Mouse (Mus musculus) CH12.LX (cell line): ENCODE data around the gene Psmd12. TPM values are rescaled to one million over a fixed set of nuclear protein-coding genes. Genes with fewer than 3 reads are reported as not detected.

Experiments
- DNase-seq: peaks from one replicate; pipeline ENCODE4 v3.0.0-alpha.2; 2013; ENCODE audit errors: extremely low read depth
- H3K27ac ChIP-seq: 2 replicates; pipeline ENCODE4 v1.5.1; 2012; ENCODE audit warnings: low read depth, mild to moderate bottlenecking, control low read depth, moderate library complexity; ENCODE audit not compliant: insufficient read depth
- H3K27me3 ChIP-seq: replicated peaks from 2 replicates; pipeline ENCODE3; 2012; ENCODE audit warnings: inconsistent platforms
- H3K36me3 ChIP-seq, 2 experiments: replicated peaks in 1 of 2; 2 replicates each; pipeline versions ENCODE3 to v1.6.1; 2012; ENCODE audit warnings: inconsistent platforms in 1 of 2, low read length in 1 of 2, mild to moderate bottlenecking in 1 of 2, mixed read lengths in 1 of 2, moderate library complexity in 1 of 2; ENCODE audit not compliant: control insufficient read depth in 1 of 2, insufficient read depth in 1 of 2
- H3K4me1 ChIP-seq, 2 experiments: 2 replicates each; pipeline ENCODE4 v1.6.1; 2012; ENCODE audit warnings: inconsistent platforms in 1 of 2, moderate library complexity in 1 of 2; ENCODE audit not compliant: insufficient read depth in 2 of 2, control insufficient read depth in 1 of 2
- H3K4me2 ChIP-seq: 2 replicates; pipeline ENCODE4 v1.6.1; 2012; ENCODE audit warnings: low read depth, mild to moderate bottlenecking, control low read depth; ENCODE audit not compliant: poor library complexity, insufficient read depth, severe bottlenecking
- H3K4me3 ChIP-seq, 3 experiments: fragments of 150-350 bp in 1 of 3; sonication (generic) in 1 of 3; replicated peaks in 1 of 3; 2 replicates each; pipeline versions ENCODE3 to v1.5.1; 2011 to 2012; ENCODE audit warnings: low read depth in 2 of 3, low read length in 2 of 3, mild to moderate bottlenecking in 2 of 3, moderate library complexity in 2 of 3, control low read depth in 1 of 3, improper control_type of control experiment in 1 of 3, inconsistent platforms in 1 of 3, mixed read lengths in 1 of 3; ENCODE audit not compliant: poor library complexity in 1 of 3
- H3K79me2 ChIP-seq: replicated peaks from 2 replicates; pipeline ENCODE4 v1.6.1; 2012; ENCODE audit warnings: mild to moderate bottlenecking, moderate library complexity; ENCODE audit not compliant: control insufficient read depth, poor library complexity, insufficient read depth, severe bottlenecking; ENCODE audit errors: extremely low read depth
- H3K9ac ChIP-seq: 2 replicates; pipeline ENCODE4 v1.6.1; 2012; ENCODE audit warnings: low read depth, mild to moderate bottlenecking, control low read depth, moderate library complexity; ENCODE audit not compliant: insufficient read depth
- H3K9me3 ChIP-seq: replicated peaks from 2 replicates; pipeline ENCODE3; 2012; ENCODE audit warnings: low read length, inconsistent platforms, mixed read lengths
- BHLHE40 ChIP-seq: IDR thresholded peaks from 2 replicates; pipeline ENCODE4 v1.6.1; 2011; ENCODE audit warnings: mild to moderate bottlenecking, low read depth, low read length, improper control_type of control experiment
- CHD2 ChIP-seq: IDR thresholded peaks from 2 replicates; pipeline ENCODE4 v1.6.1; 2011; ENCODE audit warnings: low read length, improper control_type of control experiment
- CTCF ChIP-seq, 2 experiments: IDR thresholded peaks in 1 of 2; conservative IDR thresholded peaks in 1 of 2; 2 replicates each; pipeline ENCODE4 v1.5.1; 2011 to 2012; ENCODE audit warnings: low read depth in 2 of 2, low read length in 2 of 2, improper control_type of control experiment in 1 of 2, inconsistent platforms in 1 of 2, mild to moderate bottlenecking in 1 of 2, moderate library complexity in 1 of 2
- ELF1 ChIP-seq: IDR thresholded peaks from 2 replicates; pipeline ENCODE4 v1.6.1; 2014; ENCODE audit warnings: low read depth, mild to moderate bottlenecking, inconsistent platforms, low read length, improper control_type of control experiment
- EP300 ChIP-seq: IDR thresholded peaks from 2 replicates; pipeline ENCODE4 v1.6.1; 2011; ENCODE audit warnings: low read length, improper control_type of control experiment
- ETS1 ChIP-seq: conservative IDR thresholded peaks from 2 replicates; pipeline ENCODE4 v1.6.1; 2012; ENCODE audit warnings: low read depth, mild to moderate bottlenecking, inconsistent platforms, low read length, improper control_type of control experiment, moderate library complexity
- GABPA ChIP-seq: IDR thresholded peaks from 2 replicates; pipeline ENCODE4 v1.6.1; 2012; ENCODE audit warnings: low read depth, low read length, improper control_type of control experiment, inconsistent platforms; ENCODE audit not compliant: insufficient replicate concordance
- JUN ChIP-seq: IDR thresholded peaks from 2 replicates; pipeline ENCODE4 v1.6.1; 2011; ENCODE audit warnings: low read depth, mild to moderate bottlenecking, low read length, improper control_type of control experiment, moderate library complexity; ENCODE audit not compliant: insufficient read depth
- JUND ChIP-seq: conservative IDR thresholded peaks from 2 replicates; pipeline ENCODE4 v1.6.1; 2011; ENCODE audit warnings: low read depth, low read length, improper control_type of control experiment
- MAFK ChIP-seq: IDR thresholded peaks from 2 replicates; pipeline ENCODE4 v1.6.1; 2011; ENCODE audit warnings: low read length, improper control_type of control experiment; ENCODE audit not compliant: insufficient replicate concordance
- MAX ChIP-seq: IDR thresholded peaks from 2 replicates; pipeline ENCODE4 v1.6.1; 2011; ENCODE audit warnings: low read length, improper control_type of control experiment
- MAZ ChIP-seq: IDR thresholded peaks from 2 replicates; pipeline ENCODE4 v1.6.1; 2012; ENCODE audit warnings: low read depth, mild to moderate bottlenecking, inconsistent platforms, low read length, improper control_type of control experiment, moderate library complexity
- MXI1 ChIP-seq: IDR thresholded peaks from 2 replicates; pipeline ENCODE4 v1.6.1; 2011; ENCODE audit warnings: mild to moderate bottlenecking, low read depth, low read length, improper control_type of control experiment
- MYC ChIP-seq: IDR thresholded peaks from 2 replicates; pipeline ENCODE4 v1.6.1; 2011; ENCODE audit warnings: low read depth, mild to moderate bottlenecking, improper control_type of control experiment, low read length
- NELFE ChIP-seq: IDR thresholded peaks from 2 replicates; pipeline ENCODE4 v1.6.1; 2011; ENCODE audit warnings: low read depth, low read length, improper control_type of control experiment
- POLR2A ChIP-seq: IDR thresholded peaks from 2 replicates; pipeline ENCODE4 v1.6.1; 2011; ENCODE audit warnings: low read depth, mild to moderate bottlenecking, improper control_type of control experiment, low read length
- POLR2AphosphoS2 ChIP-seq: IDR thresholded peaks from 2 replicates; pipeline ENCODE4 v1.6.1; 2011; ENCODE audit warnings: low read depth, low read length, improper control_type of control experiment
- SIN3A ChIP-seq: IDR thresholded peaks from 2 replicates; pipeline ENCODE4 v1.6.1; 2012; ENCODE audit warnings: low read length, improper control_type of control experiment, inconsistent platforms
- TBP ChIP-seq: conservative IDR thresholded peaks from 2 replicates; pipeline ENCODE4 v1.6.1; 2011; ENCODE audit warnings: low read depth, low read length, improper control_type of control experiment
- TCF12 ChIP-seq: IDR thresholded peaks from 2 replicates; pipeline ENCODE4 v1.6.1; 2014; ENCODE audit warnings: low read depth, mild to moderate bottlenecking, inconsistent platforms, low read length, improper control_type of control experiment
- UBTF ChIP-seq: IDR thresholded peaks from 2 replicates; pipeline ENCODE4 v1.6.1; 2012; ENCODE audit warnings: low read depth, mild to moderate bottlenecking, inconsistent platforms, low read length, improper control_type of control experiment, moderate library complexity
- USF2 ChIP-seq: conservative IDR thresholded peaks from 2 replicates; pipeline ENCODE4 v1.6.1; 2011; ENCODE audit warnings: low read depth, low read length, improper control_type of control experiment
- ZC3H11A ChIP-seq: IDR thresholded peaks from 2 replicates; pipeline ENCODE4 v1.6.1; 2012; ENCODE audit warnings: low read depth, mild to moderate bottlenecking, inconsistent platforms, low read length, improper control_type of control experiment
- ZKSCAN1 ChIP-seq: IDR thresholded peaks from 2 replicates; pipeline ENCODE4 v1.6.1; 2012; ENCODE audit warnings: low read depth, inconsistent platforms, low read length, improper control_type of control experiment, borderline replicate concordance
- dilution Hi-C: fragments of 300-500 bp; cut with MboI; formaldehyde crosslinking; loops from 2 replicates; pipeline ENCODE4 v1.14.3; 2020; ENCODE audit warnings: low sequenced_read_pairs; ENCODE audit not compliant: extremely low pct_unique_long_range_greater_than_20kb, extremely low pct_ligation_motif_present
- in situ Hi-C: fragments of 300-500 bp; cut with MboI; formaldehyde crosslinking; loops from 3 replicates; pipeline ENCODE4 v1.14.3; 2019; ENCODE audit warnings: low sequenced_read_pairs, low pct_ligation_motif_present, low pct_unique_long_range_greater_than_20kb, mixed read lengths
- polyA plus RNA-seq: library from polyadenylated mRNA; unstranded; fragments of >175 nt; gene quantifications from 2 replicates; pipeline ENCODE4 v1.2.1, GENCODE M21; 2012; ENCODE audit warnings: low read depth; ENCODE audit not compliant: insufficient read length
- total RNA-seq, 2 experiments: library from RNA; depleted of rRNA; stranded (reverse); fragments of 300-350 nt in 1 of 2; fragments of >200 nt in 1 of 2; gene quantifications; 2 replicates each; pipeline ENCODE4 v1.2.3; 2012 to 2014

Psmd12 gene
- total and polyA plus RNA-seq, 3 experiments = 108 to 257 (median 151) TPM

GRCm38 (mm10) chr11:107446650-107447049, 32.6 kb upstream of the Psmd12 start:
- Histone ChIP-seq H3K27ac (no peak overlapping the region), H3K4me1 (peaks cover 14 to 82% of the 10 kb centered on the region in 2 experiments), H3K4me3 (no peak overlapping the region), H3K9ac (no peak overlapping the region), H3K27me3 (no peaks in the 10 kb centered on the region), H3K36me3 (no peaks in the 10 kb centered on the region), H3K4me2 (no peak overlapping the region), H3K9me3 (no peaks in the 10 kb centered on the region), H3K79me2 (no peaks in the 10 kb centered on the region)
- dilution Hi-C loops (no loop called here), in situ Hi-C loops (no loop called here)
- TF ChIP-seq JUND = no peak
- no peak for TF ChIP-seq POLR2A
- TF ChIP-seq GABPA = no peak
- no peak for TF ChIP-seq NELFE
- TF ChIP-seq CTCF (conservative IDR thresholded peaks at IDR 0.05 in 1 of 2, IDR thresholded peaks at IDR 0.05 in 1 of 2; ENCODE audit: low read depth in 2 of 2, low read length in 2 of 2) = no peak
- no peak for TF ChIP-seq ELF1
- no peak for TF ChIP-seq EP300
- no peak for TF ChIP-seq ZC3H11A
- TF ChIP-seq ZKSCAN1 = no peak
- no peak for TF ChIP-seq BHLHE40
- no peak for TF ChIP-seq MAZ
- no peak for TF ChIP-seq USF2
- TF ChIP-seq ETS1 = no peak
- TF ChIP-seq MAX = no peak
- no peak for TF ChIP-seq TCF12
- no peak for DNase-seq

GRCm38 (mm10) chr11:107447349-107447748, 31.9 kb upstream of the Psmd12 start:
- H3K4me3 ChIP-seq = no peak overlapping the region
- no peak overlapping the region for H3K4me2 ChIP-seq
- H3K27me3 ChIP-seq = no peaks in the 10 kb centered on the region
- H3K9me3 ChIP-seq = no peaks in the 10 kb centered on the region
- dilution Hi-C loops (no loop called here), in situ Hi-C loops (no loop called here)
- H3K79me2 ChIP-seq = no peaks in the 10 kb centered on the region
- TF ChIP-seq UBTF = no peak
- TF ChIP-seq SIN3A = no peak
- no peak for TF ChIP-seq MXI1
- no peak for TF ChIP-seq ZKSCAN1
- TF ChIP-seq EP300 = no peak
- no peak for TF ChIP-seq JUN
- TF ChIP-seq CTCF (conservative IDR thresholded peaks at IDR 0.05 in 1 of 2, IDR thresholded peaks at IDR 0.05 in 1 of 2; ENCODE audit: low read depth in 2 of 2, low read length in 2 of 2) = no peak
- TF ChIP-seq MYC = no peak
- TF ChIP-seq TBP = no peak
- no peak for TF ChIP-seq CHD2
- TF ChIP-seq MAFK = no peak
- no peak for TF ChIP-seq GABPA
- TF ChIP-seq POLR2AphosphoS2 = no peak
- no peaks in the 10 kb centered on the region for H3K36me3 ChIP-seq
- DNase-seq = no peak
- no peak overlapping the region for H3K27ac ChIP-seq
- peaks cover 11 to 76% of the 10 kb centered on the region in 2 experiments for H3K4me1 ChIP-seq
- H3K9ac ChIP-seq = no peak overlapping the region
